Mouse (Mus musculus) adrenal gland, postnatal 36 days (tissue): Measurements from ENCODE around the gene Ccdc181. TPM values are rescaled to one million over a fixed set of nuclear protein-coding genes. Genes with fewer than 3 reads are reported as not detected.

Experiments
- DNase-seq, 2 experiments: peaks; one replicate each; pipeline ENCODE4 v3.0.0; 2021; ENCODE audit warnings: mixed read lengths in 1 of 2
- total RNA-seq, 2 experiments: library from RNA; stranded (reverse); gene quantifications; 2 replicates each; pipeline ENCODE4 v1.2.3; 2021

Gene Ccdc181
- total RNA-seq, 2 experiments from 2014 or later = 7.9 to 11.1 TPM

DNA sequence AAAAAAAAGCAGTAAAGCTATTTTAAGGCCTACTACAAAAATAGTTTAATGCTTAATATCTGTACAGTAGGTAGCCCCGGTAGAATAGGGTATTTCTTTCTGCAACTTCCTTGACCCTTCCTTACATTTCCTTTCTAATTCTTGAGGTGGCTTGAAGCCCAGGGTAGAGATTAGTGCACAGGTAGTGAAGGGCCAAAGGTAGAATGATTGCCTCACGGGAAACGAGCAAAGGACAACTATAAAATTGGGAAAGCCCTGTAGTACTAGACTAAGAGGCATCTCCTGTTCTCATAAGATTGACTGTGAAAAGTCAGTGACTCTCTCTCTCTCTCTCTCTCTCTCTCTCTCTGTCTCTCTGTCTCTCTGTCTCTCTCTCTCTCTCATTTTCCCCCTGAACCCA lies 60.0 kb downstream of the Ccdc181 start:
- DNase-seq = no peak

DNA sequence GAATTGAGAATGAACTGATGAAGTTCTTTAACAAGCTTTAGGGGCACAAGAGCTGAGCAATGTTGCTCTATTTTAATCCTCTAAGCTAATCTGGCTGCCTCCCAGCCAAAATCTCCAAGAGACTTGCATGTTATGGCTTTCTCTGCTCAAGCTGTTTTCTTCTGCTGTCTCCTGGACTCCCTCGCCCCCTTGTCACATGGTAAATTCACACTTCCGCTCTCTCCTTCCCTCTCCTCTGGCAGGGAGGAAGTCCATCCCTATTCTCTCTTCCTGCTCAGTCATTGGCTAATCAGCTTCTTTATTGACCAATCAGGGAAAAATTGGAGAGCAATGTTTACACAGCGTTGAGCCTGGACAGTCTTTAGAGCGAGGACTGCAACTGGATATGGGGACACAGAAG lies 60.5 kb downstream of the Ccdc181 start:
- DNase-seq = no peak

Other genes with a start within 250 kb of the Ccdc181 start
- 1 to 10 TPM; 4.1 to 4.7 TPM for gene Sele, start 227.4 kb upstream of the Ccdc181 start, total RNA-seq
- gene Sell, start 213.6 kb upstream of the Ccdc181 start, total RNA-seq = under 1 TPM; 0.46 to 0.66 TPM
- 1 to 10 TPM in 1 of 2 experiments, under 1 TPM in 1; 0.79 to 2.0 TPM for gene Selp, start 160.3 kb upstream of the Ccdc181 start, total RNA-seq
- 10 to 100 TPM in 1 of 2 experiments, 1 to 10 TPM in 1; 2.3 to 10.6 TPM for gene F5, start 123.7 kb upstream of the Ccdc181 start, total RNA-seq
- 10 to 100 TPM; 17.4 to 25.5 TPM for gene Slc19a2, start 26.5 kb upstream of the Ccdc181 start, total RNA-seq
- 10 to 100 TPM; 13.2 to 19.8 TPM for gene Nme7, start 28.5 kb downstream of the Ccdc181 start, total RNA-seq
- 10 to 100 TPM; 30.7 to 30.9 TPM for gene Blzf1, start 31.9 kb downstream of the Ccdc181 start, total RNA-seq
- gene Atp1b1, start 182.8 kb downstream of the Ccdc181 start, total RNA-seq = 10 to 100 TPM; 47.1 to 67.0 TPM